Mouse (Mus musculus): ENCODE data around the gene Naaa.

Naaa gene

GRCm38 (mm10) chr5:92277437-92278394, at the start of gene Naaa:
TSS of gene Naaa (minus strand) at chr5:92278170.
- DNase-seq (ENCODE audit: low read depth), result peak; percentile 85

- peak; percentile 19 for DNase-seq (ENCODE audit: low read depth)
These were observed 49.4 kb upstream of the Naaa start for GRCm38 (mm10) chr5:92327367-92327766.

GRCm38 (mm10) chr5:92323264-92323663, 45.3 kb upstream of the Naaa start:
- no peak for DNase-seq (ENCODE audit: low read depth)

GRCm38 (mm10) chr5:92322612-92323011, 44.6 kb upstream of the Naaa start:
- no peak for DNase-seq (ENCODE audit: low read depth)

- no peak for DNase-seq (ENCODE audit: low read depth)
These were observed 43.8 kb upstream of the Naaa start for GRCm38 (mm10) chr5:92321631-92322400.

- DNase-seq (ENCODE audit: low read depth), result no peak
These were observed 40.6 kb upstream of the Naaa start for GRCm38 (mm10) chr5:92318596-92318995.

- no peak for DNase-seq (ENCODE audit: low read depth)
These were observed 40.1 kb upstream of the Naaa start for GRCm38 (mm10) chr5:92318119-92318518.

GRCm38 (mm10) chr5:92313776-92314175, 35.8 kb upstream of the Naaa start:
- no peak for DNase-seq (ENCODE audit: low read depth)

GRCm38 (mm10) chr5:92312046-92312715, 34.2 kb upstream of the Naaa start:
- DNase-seq (ENCODE audit: low read depth), result peak; percentile 92

- peak; percentile 94 for DNase-seq (ENCODE audit: low read depth)
These were observed 31.9 kb upstream of the Naaa start, which contains the start of gene Sdad1 for GRCm38 (mm10) chr5:92309681-92310511. TSS of gene Sdad1 (minus strand) at chr5:92310479.

- no peak for DNase-seq (ENCODE audit: low read depth)
These were observed 26.3 kb upstream of the Naaa start for GRCm38 (mm10) chr5:92304291-92304690.

- DNase-seq (ENCODE audit: low read depth), result no peak
These were observed 24.3 kb upstream of the Naaa start for GRCm38 (mm10) chr5:92302149-92302840.

GRCm38 (mm10) chr5:92294525-92294924, 16.6 kb upstream of the Naaa start:
- no peak for DNase-seq (ENCODE audit: low read depth)

GRCm38 (mm10) chr5:92291652-92292414, 13.9 kb upstream of the Naaa start:
- DNase-seq (ENCODE audit: low read depth), result no peak

- no peak for DNase-seq (ENCODE audit: low read depth)
These were observed 9.9 kb upstream of the Naaa start for GRCm38 (mm10) chr5:92287840-92288239.

GRCm38 (mm10) chr5:92283107-92283506, 5.1 kb upstream of the Naaa start:
- DNase-seq (ENCODE audit: low read depth), result no peak

GRCm38 (mm10) chr5:92282571-92282970, 4.6 kb upstream of the Naaa start:
- no peak for DNase-seq (ENCODE audit: low read depth)

- DNase-seq (ENCODE audit: low read depth), result peak; percentile 30
These were observed 1.1 kb upstream of the Naaa start for GRCm38 (mm10) chr5:92278942-92279537.

- no peak for DNase-seq (ENCODE audit: low read depth)
These were observed 7.5 kb downstream of the Naaa start for GRCm38 (mm10) chr5:92270496-92270895.

All from naive thymus-derived CD4-positive, alpha-beta T cell, adult 2 months (primary cell).